Mouse (Mus musculus) G1E (cell line): ENCODE results near the gene Dohh.

ENCODE experiments used
- CTCF ChIP-seq: IDR thresholded peaks from 2 replicates; pipeline ENCODE4 v1.5.1; 2012; ENCODE audit warnings: low read depth, low read length, inconsistent platforms, mixed read lengths
- GATA1 ChIP-seq: IDR thresholded peaks from 2 replicates; pipeline ENCODE4 v1.6.1; 2012; ENCODE audit warnings: borderline replicate concordance, low read length, inconsistent platforms, mixed read lengths
- GATA2 ChIP-seq: IDR thresholded peaks from 2 replicates; pipeline ENCODE4 v1.6.1; 2012; ENCODE audit warnings: low read depth, low read length, inconsistent platforms, borderline replicate concordance
- POLR2AphosphoS5 ChIP-seq: IDR thresholded peaks from 2 replicates; pipeline ENCODE4 v1.6.1; 2012; ENCODE audit warnings: low read depth, low read length, inconsistent platforms; ENCODE audit not compliant: insufficient replicate concordance
- TAL1 ChIP-seq: conservative IDR thresholded peaks from 2 replicates; pipeline ENCODE4 v1.6.1; 2012; ENCODE audit warnings: low read depth, low read length, inconsistent platforms, mixed read lengths

- TF ChIP-seq CTCF (no peak), TAL1 (no peak), GATA1 (no peak), POLR2AphosphoS5 (no peak), GATA2 (no peak)
These were observed 28.7 kb upstream of the Dohh start for GRCm38 (mm10) chr10:81355533-81355932.
